Mouse (Mus musculus): ENCODE results near the gene Klhl6.
"Not testable (repeated sequence)": the region's sequence is repeated elsewhere in the genome, so short reads cannot be mapped to it uniquely, and the experiment has no call there.

Klhl6 gene

GRCm38 (mm10) chr16:19982537-19983257 is at the start of gene Klhl6:
TSS of gene Klhl6 (minus strand) at chr16:19983037.
- DNase-seq (ENCODE audit: low read depth, low spot score), result no peak

DNA sequence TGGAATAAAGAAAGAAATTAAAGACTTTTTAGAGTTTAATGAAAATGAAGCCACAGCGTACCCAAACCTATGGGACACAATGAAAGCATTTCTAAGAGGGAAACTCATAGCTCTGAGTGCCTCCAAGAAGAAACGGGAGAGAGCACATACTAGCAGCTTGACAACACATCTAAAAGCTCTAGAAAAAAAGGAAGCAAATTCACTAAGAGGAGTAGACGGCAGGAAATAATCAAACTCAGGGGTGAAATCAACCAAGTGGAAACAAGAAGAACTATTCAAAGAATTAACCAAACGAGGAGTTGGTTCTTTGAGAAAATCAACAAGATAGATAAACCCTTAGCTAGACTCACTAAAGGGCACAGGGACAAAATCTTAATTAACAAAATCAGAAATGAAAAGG is 44.4 kb upstream of the Klhl6 start:
- DNase-seq (ENCODE audit: low read depth, low spot score), result not testable (repeated sequence)

DNA sequence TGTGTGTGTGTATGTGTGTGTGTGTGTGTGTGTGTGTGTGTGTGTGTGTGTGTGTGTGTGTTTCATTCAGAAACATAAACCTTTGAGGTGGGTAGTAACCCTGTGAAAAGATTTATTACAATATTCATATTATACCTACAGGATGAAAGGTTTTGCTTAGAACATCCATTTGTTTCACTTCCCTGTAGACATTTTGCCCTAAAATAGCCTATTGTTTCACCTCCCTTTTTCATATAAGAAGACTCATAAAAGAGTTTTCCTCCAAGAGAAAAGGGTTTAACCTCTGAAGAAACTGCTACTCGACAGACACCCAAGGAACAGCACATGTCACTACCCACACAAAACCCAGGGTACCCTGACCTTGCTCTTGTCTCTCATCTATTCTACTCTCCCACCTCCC is 40.0 kb upstream of the Klhl6 start:
- DNase-seq (ENCODE audit: low read depth, low spot score), result no peak

GRCm38 (mm10) chr16:20021848-20022247 is 39.0 kb upstream of the Klhl6 start:
- DNase-seq (ENCODE audit: low read depth, low spot score), result no peak

- no peak for DNase-seq (ENCODE audit: low read depth, low spot score)
Observed at GRCm38 (mm10) chr16:20012647-20013046, 29.8 kb upstream of the Klhl6 start.

DNA sequence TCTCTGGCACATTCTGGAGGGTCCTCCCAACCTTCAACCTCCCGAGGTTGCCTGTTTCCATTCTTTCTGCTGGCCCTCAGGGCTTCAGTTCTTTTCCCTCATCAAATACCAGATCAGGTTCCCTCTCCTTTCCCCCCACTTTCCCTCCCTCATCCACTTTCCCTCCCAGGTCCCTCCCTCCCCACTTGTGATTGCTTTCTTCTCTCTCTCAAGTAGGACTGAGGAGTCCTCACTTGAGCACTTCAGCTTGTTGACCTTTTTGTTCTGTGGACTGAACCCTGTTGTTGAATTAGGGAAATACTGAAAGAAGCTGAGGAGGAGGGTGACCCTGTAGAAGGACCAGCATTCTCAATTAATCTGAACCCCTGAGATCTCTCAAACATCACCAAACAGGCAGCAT is 23.2 kb upstream of the Klhl6 start:
- DNase-seq (ENCODE audit: low read depth, low spot score), result no peak

DNA sequence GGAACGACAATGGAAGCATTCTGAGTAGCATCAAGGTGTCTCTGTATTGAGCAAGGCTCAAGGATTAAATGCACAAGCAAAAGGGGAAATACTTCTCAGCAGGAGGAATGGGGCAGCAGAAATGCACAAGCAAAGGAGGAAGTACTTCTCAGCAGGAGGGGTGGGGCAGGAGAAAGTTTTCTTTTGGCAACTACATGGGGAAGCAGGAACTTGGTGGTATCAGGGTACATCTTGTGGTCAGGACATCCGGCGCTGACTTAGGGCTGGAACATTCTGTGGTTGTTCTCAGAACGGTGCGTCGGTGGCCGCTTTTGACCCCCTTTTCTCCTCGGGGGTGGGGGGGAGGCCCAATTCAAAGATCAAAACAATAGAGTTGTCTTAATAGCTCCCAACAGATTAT is 17.4 kb upstream of the Klhl6 start:
- not testable (repeated sequence) for DNase-seq (ENCODE audit: low read depth, low spot score)

GRCm38 (mm10) chr16:19997616-19998015 is 14.8 kb upstream of the Klhl6 start:
- DNase-seq (ENCODE audit: low read depth, low spot score), result no peak

GRCm38 (mm10) chr16:19996913-19997312 is 14.1 kb upstream of the Klhl6 start:
- not testable (repeated sequence) for DNase-seq (ENCODE audit: low read depth, low spot score)

DNA sequence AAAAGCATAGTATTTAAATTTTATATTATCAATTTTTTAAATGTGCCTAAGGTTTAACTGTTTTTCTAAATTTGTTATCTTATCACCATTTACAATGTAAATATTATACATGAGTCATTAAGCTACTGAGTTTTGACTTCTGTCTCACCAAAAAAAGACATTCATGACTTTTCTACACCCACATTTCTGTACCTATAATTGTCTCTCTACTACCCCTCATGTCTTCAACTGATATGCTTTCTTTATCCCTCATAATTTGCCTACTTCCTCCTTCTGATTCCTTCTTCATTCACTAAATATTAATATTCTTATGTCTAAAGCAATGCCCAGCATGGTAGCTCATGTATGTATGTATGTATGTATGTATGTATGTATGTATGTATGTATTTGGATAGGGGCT is 13.0 kb upstream of the Klhl6 start:
- DNase-seq (ENCODE audit: low read depth, low spot score), result no peak

DNA sequence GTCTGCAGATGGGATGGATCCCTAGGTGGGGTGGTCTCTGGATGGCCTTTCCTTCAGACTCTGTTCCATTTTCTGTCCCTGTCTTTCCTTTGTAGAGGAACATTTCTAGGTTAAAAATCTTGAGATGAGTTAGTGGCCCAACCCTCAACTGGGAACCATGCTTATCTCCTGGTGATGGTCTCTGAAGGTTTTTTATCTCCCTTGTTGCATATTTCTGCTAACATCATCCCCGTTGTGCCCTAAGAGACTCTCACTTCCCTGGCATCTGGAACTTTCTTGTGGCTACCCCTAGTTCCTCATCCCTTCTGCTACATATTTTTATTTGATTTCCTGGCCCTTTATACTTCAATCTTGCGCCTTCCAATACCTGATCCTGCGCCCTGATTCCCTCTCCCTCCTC is 10.4 kb upstream of the Klhl6 start:
- no peak for DNase-seq (ENCODE audit: low read depth, low spot score)

DNA sequence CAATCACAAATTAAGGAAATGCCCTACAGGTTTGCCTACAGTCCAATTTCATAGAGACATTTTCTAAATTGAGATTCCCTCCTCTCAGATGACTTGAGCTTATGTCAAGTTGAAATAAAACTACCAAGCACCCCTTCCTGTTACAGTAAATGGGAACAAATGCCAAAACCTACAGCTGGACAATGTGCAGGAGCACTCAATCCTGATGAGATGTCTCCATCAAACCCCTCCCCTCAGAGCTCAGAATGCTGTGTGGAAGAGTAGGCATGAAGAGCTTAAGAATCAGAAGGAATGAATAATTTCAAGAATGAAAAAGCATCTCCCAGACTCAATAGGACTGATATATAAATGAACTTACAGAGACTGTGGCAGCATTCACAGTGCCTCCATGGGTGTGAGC is 7.7 kb upstream of the Klhl6 start:
- no peak for DNase-seq (ENCODE audit: low read depth, low spot score)

DNA sequence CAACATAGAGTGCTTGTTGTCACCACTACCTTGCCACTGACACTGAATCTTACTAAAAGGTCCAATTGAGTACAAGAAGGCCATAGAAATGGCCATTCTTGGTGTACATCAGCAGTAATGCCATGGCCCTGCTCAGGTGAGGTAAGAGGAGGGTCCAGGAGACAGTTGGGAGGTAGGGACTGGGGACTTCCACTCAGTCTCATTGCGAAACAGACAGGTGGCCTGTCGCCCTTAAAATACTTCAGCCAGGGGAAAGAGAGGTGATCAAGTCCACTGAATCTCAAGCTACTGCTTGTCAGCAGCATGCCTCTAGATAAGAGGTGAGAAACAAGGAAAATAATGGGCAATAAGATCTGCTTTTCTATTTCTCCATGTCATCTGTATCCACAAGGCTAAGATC is 4.8 kb upstream of the Klhl6 start:
- no peak for DNase-seq (ENCODE audit: low read depth, low spot score)

DNA sequence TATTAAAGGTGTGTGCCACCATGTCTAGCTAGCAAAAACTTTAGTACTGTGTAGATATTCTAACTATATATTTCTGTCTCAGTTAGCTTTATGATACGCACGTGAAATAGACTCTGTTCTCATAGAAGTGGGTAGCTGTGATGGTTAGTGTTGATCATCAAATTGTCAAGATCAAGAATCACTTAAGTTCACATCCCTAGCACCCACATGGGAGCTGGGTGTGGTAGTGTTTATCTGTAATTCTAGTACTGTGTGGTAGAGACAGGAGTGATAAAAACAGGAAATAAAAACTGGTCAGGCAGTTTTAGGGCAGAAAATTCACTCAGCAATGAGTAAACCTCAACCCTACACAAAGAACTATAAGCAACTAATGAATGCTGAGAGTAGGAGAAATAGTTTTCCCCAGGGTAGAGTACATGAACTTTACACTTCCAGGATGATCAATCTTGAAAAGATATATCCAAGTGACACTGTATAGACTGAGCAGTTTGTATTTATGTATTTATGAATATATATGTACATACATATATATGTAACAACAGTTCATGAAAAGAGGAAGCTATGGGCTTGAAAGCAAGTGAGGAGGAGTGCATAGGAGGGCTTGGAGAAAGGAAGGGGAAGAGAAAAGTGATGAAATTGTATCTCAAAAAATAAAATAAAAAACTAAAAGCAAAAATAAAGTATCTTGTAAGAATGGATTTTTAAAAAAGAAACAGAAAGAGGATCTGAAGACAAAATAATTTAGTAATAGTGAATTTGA is 2.2 kb upstream of the Klhl6 start:
- no peak for DNase-seq (ENCODE audit: low read depth, low spot score)

DNA sequence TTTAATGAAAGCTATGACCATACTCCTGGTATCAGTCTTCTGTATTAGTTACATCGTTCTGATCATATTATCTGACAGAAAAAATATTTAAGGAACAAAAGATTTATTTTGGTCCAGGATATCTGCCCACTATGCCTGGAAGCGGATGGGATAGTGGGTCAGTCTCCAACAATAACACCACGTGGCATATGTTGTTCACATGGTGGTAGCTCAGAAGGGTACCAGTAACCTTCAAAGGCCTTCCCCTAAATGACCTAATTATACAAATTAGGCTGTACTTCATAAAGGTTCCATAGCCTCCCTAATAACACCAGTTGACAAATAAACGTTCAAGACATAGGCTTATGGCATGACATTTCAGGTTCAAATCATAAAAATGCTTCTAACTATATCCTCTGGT is 722 bp upstream of the Klhl6 start:
- no peak for DNase-seq (ENCODE audit: low read depth, low spot score)

- DNase-seq (ENCODE audit: low read depth, low spot score), result no peak
Observed at GRCm38 (mm10) chr16:19981684-19982083, 1.2 kb downstream of the Klhl6 start.

GRCm38 (mm10) chr16:19981006-19981405 is 1.8 kb downstream of the Klhl6 start:
- DNase-seq (ENCODE audit: low read depth, low spot score), result no peak

DNA sequence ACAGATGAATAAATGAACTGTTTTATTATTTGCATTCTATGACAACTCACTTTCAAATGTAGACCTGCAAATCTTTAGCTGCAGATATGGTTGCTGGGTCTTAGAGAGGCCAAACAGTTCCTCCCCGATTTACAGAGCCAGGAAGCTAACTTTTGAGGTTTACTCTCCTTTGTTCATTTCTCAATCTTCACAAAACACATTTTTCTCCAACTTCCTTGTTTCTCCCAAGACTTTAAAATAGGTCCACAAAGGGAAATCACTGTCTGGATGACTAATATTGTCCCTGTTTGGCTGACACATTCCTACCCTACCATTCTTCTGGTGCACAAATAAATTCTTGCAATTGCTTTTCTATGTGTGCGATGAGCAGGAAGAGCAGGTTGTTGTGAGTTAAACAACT is 3.1 kb downstream of the Klhl6 start:
- no peak for DNase-seq (ENCODE audit: low read depth, low spot score)

DNA sequence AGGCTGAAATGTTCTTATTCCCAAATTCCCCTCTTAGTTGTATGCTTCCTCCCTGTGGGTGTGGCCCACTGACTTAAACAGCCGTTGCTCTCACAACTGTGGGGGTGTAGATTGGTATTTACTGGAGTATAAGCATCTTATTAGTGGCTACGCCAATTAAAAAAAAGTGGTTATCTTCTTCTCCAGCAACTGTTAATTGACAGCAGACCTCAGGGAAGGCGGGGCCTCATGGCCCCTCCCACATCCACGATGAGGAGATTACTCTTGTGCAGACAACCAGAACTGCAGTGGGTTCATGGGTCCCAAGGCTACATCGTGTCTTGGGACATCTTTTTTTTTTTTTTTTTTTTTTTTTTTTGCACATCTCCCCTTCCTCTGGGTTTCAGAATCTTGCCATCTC is 5.6 kb downstream of the Klhl6 start:
- DNase-seq (ENCODE audit: low read depth, low spot score), result no peak

- no peak for DNase-seq (ENCODE audit: low read depth, low spot score)
Observed at GRCm38 (mm10) chr16:19976825-19977224, 6.0 kb downstream of the Klhl6 start.

GRCm38 (mm10) chr16:19975432-19975831 is 7.4 kb downstream of the Klhl6 start:
- DNase-seq (ENCODE audit: low read depth, low spot score), result no peak

- DNase-seq (ENCODE audit: low read depth, low spot score), result no peak
Observed at GRCm38 (mm10) chr16:19973480-19973879, 9.4 kb downstream of the Klhl6 start.

DNA sequence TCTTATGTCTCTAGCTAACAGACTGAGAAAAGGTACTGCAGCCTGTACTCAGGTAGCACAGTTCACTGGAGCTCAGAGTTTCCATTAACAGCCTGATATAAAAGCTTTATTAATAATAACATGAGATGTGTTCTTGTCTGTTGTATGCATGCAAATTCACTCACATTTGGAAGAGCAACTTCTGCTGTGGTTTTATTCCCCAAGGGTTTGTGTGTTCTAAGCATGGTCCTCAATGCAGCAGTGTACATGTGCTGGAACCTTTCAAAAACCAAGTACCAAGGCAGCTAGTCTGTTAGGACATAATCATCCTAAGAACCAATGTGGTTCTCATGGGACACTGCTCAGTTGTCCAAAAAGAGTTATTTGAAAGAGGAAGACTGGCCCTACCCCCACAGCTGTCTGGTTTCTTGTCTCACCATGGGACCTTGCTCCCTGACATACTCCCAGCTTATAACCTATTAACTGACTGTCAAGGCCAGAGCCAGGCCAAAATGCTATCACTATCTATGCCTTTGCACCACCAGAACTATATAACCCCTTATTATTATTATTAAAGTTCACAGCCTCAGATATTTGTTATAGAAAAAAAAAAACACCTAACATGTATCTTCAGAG is 10.0 kb downstream of the Klhl6 start:
- no peak for DNase-seq (ENCODE audit: low read depth, low spot score)

Measured in retina, adult 2 months (tissue).